Mouse (Mus musculus): ENCODE results near the gene Crhbp. TPM values are rescaled to one million over a fixed set of nuclear protein-coding genes. Genes with fewer than 3 reads are reported as not detected.

The Crhbp gene
- polyA plus RNA-seq (2014; fragmentation: Nextera tagmentation; extraction: Ambion mirVana): not detected in 2 replicates

- no peak within 1 kb of the TSS for H3K27ac ChIP-seq (ENCODE audit: low read depth, low read length)
- ATAC-seq (ENCODE audit: low FRiP score, low TSS enrichment): no peak
- peak within 1 kb of the TSS; percentile 87 for H3K4me2 ChIP-seq (replicated peaks; ENCODE audit: low read depth, low read length)
- H3K4me1 ChIP-seq (ENCODE audit: control insufficient read depth, insufficient read depth, low read length): 0 out of 2 replicates have a peak, but pooled peaks cover 5% of the 10 kb centered on the region
- H3K4me3 ChIP-seq (ENCODE audit: low read length): peak within 1 kb of the TSS; percentile 38
- no peaks in the 10 kb centered on the region for H3K9me3 ChIP-seq (ENCODE audit: control insufficient read depth, low read length)
- 55% methylated on average over 11 of the region's 11 CpGs for WGBS
- H3K36me3 ChIP-seq (ENCODE audit: control insufficient read depth, insufficient read depth, low read length): no peaks in the 10 kb centered on the region
- H3K27me3 ChIP-seq (ENCODE audit: control insufficient read depth, insufficient read depth, low read length): peaks cover 33% of the 10 kb centered on the region
- peak within 1 kb of the TSS; percentile 28; the same call in 1 of the 2 replicates for H3K9ac ChIP-seq (ENCODE audit: low read depth, low read length)
These were observed at the start of gene Crhbp for GRCm38 (mm10) chr13:95444824-95445223. Crhbp (minus strand) TSS chr13:95444924.

GRCm38 (mm10) chr13:95493296-95493695 lies 48.6 kb upstream of the Crhbp start:
- H3K36me3 ChIP-seq (ENCODE audit: control insufficient read depth, insufficient read depth, low read length): no peaks in the 10 kb centered on the region
- H3K27me3 ChIP-seq (ENCODE audit: control insufficient read depth, insufficient read depth, low read length): no peaks in the 10 kb centered on the region
- no peak for ATAC-seq (ENCODE audit: low FRiP score, low TSS enrichment)
- WGBS: 60% methylated on average over 5 of the region's 5 CpGs
- no peak overlapping the region for H3K4me3 ChIP-seq (ENCODE audit: low read length)
- no peak overlapping the region for H3K27ac ChIP-seq (ENCODE audit: low read depth, low read length)
- 0 out of 2 replicates have a peak, but pooled peaks cover 6% of the 10 kb centered on the region for H3K4me1 ChIP-seq (ENCODE audit: control insufficient read depth, insufficient read depth, low read length)
- no peaks in the 10 kb centered on the region for H3K9me3 ChIP-seq (ENCODE audit: control insufficient read depth, low read length)
- H3K9ac ChIP-seq (ENCODE audit: low read depth, low read length): no peak overlapping the region
- no peak overlapping the region for H3K4me2 ChIP-seq (replicated peaks; ENCODE audit: low read depth, low read length)

- H3K4me1 ChIP-seq (ENCODE audit: control insufficient read depth, insufficient read depth, low read length): 0 out of 2 replicates have a peak, but pooled peaks cover 6% of the 10 kb centered on the region
- no peak overlapping the region for H3K9ac ChIP-seq (ENCODE audit: low read depth, low read length)
- no peaks in the 10 kb centered on the region for H3K36me3 ChIP-seq (ENCODE audit: control insufficient read depth, insufficient read depth, low read length)
- H3K27me3 ChIP-seq (ENCODE audit: control insufficient read depth, insufficient read depth, low read length): no peaks in the 10 kb centered on the region
- H3K9me3 ChIP-seq (ENCODE audit: control insufficient read depth, low read length): no peaks in the 10 kb centered on the region
- no peak for ATAC-seq (ENCODE audit: low FRiP score, low TSS enrichment)
- 80% methylated on average over 11 of the region's 11 CpGs for WGBS
- no peak overlapping the region for H3K4me3 ChIP-seq (ENCODE audit: low read length)
- no peak overlapping the region for H3K4me2 ChIP-seq (replicated peaks; ENCODE audit: low read depth, low read length)
- no peak overlapping the region for H3K27ac ChIP-seq (ENCODE audit: low read depth, low read length)
These were observed 46.6 kb upstream of the Crhbp start for GRCm38 (mm10) chr13:95491327-95491726.

GRCm38 (mm10) chr13:95484664-95485063 lies 39.9 kb upstream of the Crhbp start:
- Histone ChIP-seq H3K36me3 (ENCODE audit: control insufficient read depth, insufficient read depth, low read length) (no peaks in the 10 kb centered on the region), H3K27me3 (ENCODE audit: control insufficient read depth, insufficient read depth, low read length) (no peaks in the 10 kb centered on the region), H3K4me1 (ENCODE audit: control insufficient read depth, insufficient read depth, low read length) (no peaks in the 10 kb centered on the region), H3K4me2 (replicated peaks; ENCODE audit: low read depth, low read length) (no peak overlapping the region), H3K9me3 (ENCODE audit: control insufficient read depth, low read length) (no peaks in the 10 kb centered on the region), H3K4me3 (ENCODE audit: low read length) (no peak overlapping the region), H3K9ac (ENCODE audit: low read depth, low read length) (no peak overlapping the region), H3K27ac (ENCODE audit: low read depth, low read length) (no peak overlapping the region)
- peak; percentile 35; the same call in 1 of the 2 replicates for ATAC-seq (ENCODE audit: low FRiP score, low TSS enrichment)
- 65% methylated on average over 5 of the region's 5 CpGs for WGBS

- H3K27ac ChIP-seq (ENCODE audit: low read depth, low read length): no peak overlapping the region
- no peaks in the 10 kb centered on the region for H3K9me3 ChIP-seq (ENCODE audit: control insufficient read depth, low read length)
- H3K27me3 ChIP-seq (ENCODE audit: control insufficient read depth, insufficient read depth, low read length): no peaks in the 10 kb centered on the region
- no peak overlapping the region for H3K4me2 ChIP-seq (replicated peaks; ENCODE audit: low read depth, low read length)
- no peak overlapping the region for H3K4me3 ChIP-seq (ENCODE audit: low read length)
- no peaks in the 10 kb centered on the region for H3K4me1 ChIP-seq (ENCODE audit: control insufficient read depth, insufficient read depth, low read length)
- H3K36me3 ChIP-seq (ENCODE audit: control insufficient read depth, insufficient read depth, low read length): no peaks in the 10 kb centered on the region
- 22% methylated on average over 4 of the region's 4 CpGs for WGBS
- ATAC-seq (ENCODE audit: low FRiP score, low TSS enrichment): peak; percentile 52; the same call in 1 of the 2 replicates
- H3K9ac ChIP-seq (ENCODE audit: low read depth, low read length): no peak overlapping the region
These were observed 36.7 kb upstream of the Crhbp start for GRCm38 (mm10) chr13:95481428-95481827.

GRCm38 (mm10) chr13:95478671-95479413 lies 34.1 kb upstream of the Crhbp start, which contains the start of gene S100z:
S100z (minus strand) TSS chr13:95478721.
- Histone ChIP-seq H3K27me3 (ENCODE audit: control insufficient read depth, insufficient read depth, low read length) (no peaks in the 10 kb centered on the region), H3K9ac (ENCODE audit: low read depth, low read length) (no peak within 1 kb of the TSS), H3K4me2 (replicated peaks; ENCODE audit: low read depth, low read length) (no peak within 1 kb of the TSS), H3K36me3 (ENCODE audit: control insufficient read depth, insufficient read depth, low read length) (no peaks in the 10 kb centered on the region), H3K4me3 (ENCODE audit: low read length) (no peak within 1 kb of the TSS), H3K4me1 (ENCODE audit: control insufficient read depth, insufficient read depth, low read length) (no peaks in the 10 kb centered on the region), H3K27ac (ENCODE audit: low read depth, low read length) (no peak within 1 kb of the TSS), H3K9me3 (ENCODE audit: control insufficient read depth, low read length) (no peaks in the 10 kb centered on the region)
- no peak for ATAC-seq (ENCODE audit: low FRiP score, low TSS enrichment)
- 89% methylated on average over 21 of the region's 21 CpGs for WGBS

GRCm38 (mm10) chr13:95477173-95477572 lies 32.4 kb upstream of the Crhbp start:
- Histone ChIP-seq H3K36me3 (ENCODE audit: control insufficient read depth, insufficient read depth, low read length) (no peaks in the 10 kb centered on the region), H3K9me3 (ENCODE audit: control insufficient read depth, low read length) (no peaks in the 10 kb centered on the region)

GRCm38 (mm10) chr13:95475124-95475523 lies 30.4 kb upstream of the Crhbp start:
- H3K27ac ChIP-seq (ENCODE audit: low read depth, low read length): no peak overlapping the region
- no peaks in the 10 kb centered on the region for H3K4me1 ChIP-seq (ENCODE audit: control insufficient read depth, insufficient read depth, low read length)
- H3K4me2 ChIP-seq (replicated peaks; ENCODE audit: low read depth, low read length): no peak overlapping the region
- no peaks in the 10 kb centered on the region for H3K9me3 ChIP-seq (ENCODE audit: control insufficient read depth, low read length)
- no peak overlapping the region for H3K9ac ChIP-seq (ENCODE audit: low read depth, low read length)
- H3K27me3 ChIP-seq (ENCODE audit: control insufficient read depth, insufficient read depth, low read length): no peaks in the 10 kb centered on the region
- H3K4me3 ChIP-seq (ENCODE audit: low read length): no peak overlapping the region
- 76% methylated on average over 7 of the region's 7 CpGs for WGBS
- no peaks in the 10 kb centered on the region for H3K36me3 ChIP-seq (ENCODE audit: control insufficient read depth, insufficient read depth, low read length)
- ATAC-seq (ENCODE audit: low FRiP score, low TSS enrichment): no peak

More at GRCm38 (mm10) chr13:95477173-95477572, 32.4 kb upstream of the Crhbp start:
- Histone ChIP-seq H3K4me1 (ENCODE audit: control insufficient read depth, insufficient read depth, low read length) (no peaks in the 10 kb centered on the region), H3K4me2 (replicated peaks; ENCODE audit: low read depth, low read length) (no peak overlapping the region), H3K4me3 (ENCODE audit: low read length) (no peak overlapping the region), H3K27ac (ENCODE audit: low read depth, low read length) (no peak overlapping the region), H3K9ac (ENCODE audit: low read depth, low read length) (no peak overlapping the region), H3K27me3 (ENCODE audit: control insufficient read depth, insufficient read depth, low read length) (no peaks in the 10 kb centered on the region)
- WGBS: 87% methylated on average over 6 of the region's 6 CpGs
- no peak for ATAC-seq (ENCODE audit: low FRiP score, low TSS enrichment)

- Histone ChIP-seq H3K36me3 (ENCODE audit: control insufficient read depth, insufficient read depth, low read length) (no peaks in the 10 kb centered on the region), H3K4me3 (ENCODE audit: low read length) (no peak overlapping the region), H3K9ac (ENCODE audit: low read depth, low read length) (no peak overlapping the region), H3K4me1 (ENCODE audit: control insufficient read depth, insufficient read depth, low read length) (no peaks in the 10 kb centered on the region), H3K4me2 (replicated peaks; ENCODE audit: low read depth, low read length) (no peak overlapping the region), H3K27ac (ENCODE audit: low read depth, low read length) (no peak overlapping the region), H3K9me3 (ENCODE audit: control insufficient read depth, low read length) (no peaks in the 10 kb centered on the region), H3K27me3 (ENCODE audit: control insufficient read depth, insufficient read depth, low read length) (no peaks in the 10 kb centered on the region)
- WGBS: 87% methylated on average over 3 of the region's 3 CpGs
- no peak for ATAC-seq (ENCODE audit: low FRiP score, low TSS enrichment)
These were observed 29.6 kb upstream of the Crhbp start for GRCm38 (mm10) chr13:95474294-95474693.

All from kidney, embryonic 14.5 days (tissue).